Mouse (Mus musculus) embryonic facial prominence, embryonic 14.5 days (tissue): ENCODE results near the gene Mmp23. TPM values are rescaled to one million over a fixed set of nuclear protein-coding genes. Genes with fewer than 3 reads are reported as not detected.

Experiments used
- ATAC-seq: fragments of 200-750 bp; cut with Nextera tagmentation; 2 replicates; pipeline ENCODE4 v1.8.0; 2017; ENCODE audit warnings: low read depth, moderate number of reproducible peaks, moderate TSS enrichment
- DNase-seq: peaks from one replicate; pipeline ENCODE4 v3.0.0-alpha.2; 2015; ENCODE audit warnings: low spot score
- H3K27ac ChIP-seq: fragments of 300-500 bp; sonication (generic); replicated peaks from 2 replicates; pipeline ENCODE4 v1.5.1; 2014; ENCODE audit warnings: low read depth, mild to moderate bottlenecking, low read length, moderate library complexity
- H3K27me3 ChIP-seq: fragments of 300-500 bp; sonication (generic); replicated peaks from 2 replicates; pipeline ENCODE4 v1.6.1; 2014; ENCODE audit warnings: low read length; ENCODE audit not compliant: control insufficient read depth, insufficient read depth
- H3K36me3 ChIP-seq: fragments of 300-500 bp; sonication (generic); 2 replicates; pipeline ENCODE4 v1.6.1; 2014; ENCODE audit warnings: low read length, mixed read lengths; ENCODE audit not compliant: control insufficient read depth, insufficient read depth
- H3K4me1 ChIP-seq: fragments of 300-500 bp; sonication (generic); 2 replicates; pipeline ENCODE4 v1.6.1; 2014; ENCODE audit warnings: antibody characterized with exemption, low read length; ENCODE audit not compliant: control insufficient read depth, insufficient read depth
- H3K4me2 ChIP-seq: fragments of 300-500 bp; sonication (generic); 2 replicates; pipeline ENCODE4 v1.6.1; 2014; ENCODE audit warnings: low read depth, mild to moderate bottlenecking, low read length, moderate library complexity, mixed read lengths
- H3K4me3 ChIP-seq: fragments of 300-500 bp; sonication (generic); 2 replicates; pipeline ENCODE4 v1.5.1; 2014; ENCODE audit warnings: low read depth, mild to moderate bottlenecking, low read length
- H3K9ac ChIP-seq: fragments of 300-500 bp; sonication (generic); 2 replicates; pipeline ENCODE4 v1.6.1; 2014; ENCODE audit warnings: low read depth, mild to moderate bottlenecking, low read length, moderate library complexity, mixed read lengths
- H3K9me3 ChIP-seq: fragments of 300-500 bp; sonication (generic); 2 replicates; pipeline ENCODE4 v1.6.1; 2016; ENCODE audit warnings: low read length; ENCODE audit not compliant: control insufficient read depth
- WGBS: fragments of 180-500 bp; shearing (Covaris S2); extraction: QIAGEN DNeasy Blood & Tissue Kit; methylation state at CpG from one replicate; pipeline ENCODE4 v1.1.7; 2014; 5-methylcytosine and 5-hydroxymethylcytosine counted together
- polyA plus RNA-seq: library from polyadenylated mRNA; unstranded; fragments of >200 nt; fragmentation: Nextera tagmentation; extraction: Ambion mirVana; gene quantifications from 2 replicates; pipeline ENCODE4 v1.2.1, GENCODE M21; 2014

Mmp23 gene
- polyA plus RNA-seq, 1 experiment from 2014 or later: 29.4 TPM

DNA sequence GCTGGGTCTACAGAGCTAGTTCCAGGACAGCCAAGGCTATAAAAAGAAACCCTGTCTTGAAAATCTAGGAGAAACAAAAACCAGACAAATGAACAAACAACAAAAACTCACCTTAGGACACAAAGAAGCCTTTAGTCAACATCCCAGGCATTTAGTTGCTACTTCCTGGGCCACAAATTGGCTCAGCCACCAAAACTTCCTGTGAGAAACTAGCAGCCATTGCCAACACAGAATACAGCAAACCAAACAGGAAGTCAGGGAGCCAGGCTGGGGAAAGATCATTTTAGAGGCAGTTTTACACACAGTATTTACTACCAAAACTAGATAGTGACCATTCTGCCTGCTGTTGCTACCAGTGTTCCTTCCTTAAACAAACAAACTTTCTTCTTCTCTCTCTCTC lies 13.7 kb upstream of the Mmp23 start:
- DNase-seq (no peak), ATAC-seq (no peak)
- no peaks in the 10 kb centered on the region for H3K27me3 ChIP-seq
- H3K9ac ChIP-seq: 0 out of 2 replicates have a peak overlapping the region, but pooled peaks have one; percentile 25
- peaks cover 3% of the 10 kb centered on the region; the same call in 1 of the 2 replicates for H3K36me3 ChIP-seq
- no peak overlapping the region for H3K4me3 ChIP-seq
- H3K27ac ChIP-seq: no peak overlapping the region
- no peak overlapping the region for H3K4me2 ChIP-seq
- H3K4me1 ChIP-seq: 0 out of 2 replicates have a peak, but pooled peaks cover 5% of the 10 kb centered on the region
- no peaks in the 10 kb centered on the region for H3K9me3 ChIP-seq

DNA sequence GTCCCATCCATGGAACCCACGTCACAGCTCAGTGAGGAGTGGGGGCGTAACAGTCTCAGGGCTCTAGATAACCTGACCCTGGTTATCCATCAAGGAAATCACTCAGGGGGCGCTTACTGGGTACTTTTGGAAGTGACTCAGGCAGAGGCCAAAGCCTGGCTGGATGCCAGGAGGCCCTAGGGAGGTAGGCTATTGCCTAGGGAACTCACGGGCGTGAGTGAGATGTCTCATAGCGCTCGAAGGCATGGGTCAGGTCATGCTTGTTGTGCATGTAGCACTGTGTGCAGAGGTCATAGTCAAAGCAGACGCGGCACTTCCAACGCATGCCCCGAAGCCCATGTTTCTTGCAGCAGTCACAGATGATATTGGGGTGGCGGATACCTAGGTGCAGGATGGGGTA lies 7.5 kb upstream of the Mmp23 start:
- no peaks in the 10 kb centered on the region for H3K9me3 ChIP-seq
- WGBS: 89% methylated on average over 12 of the region's 12 CpGs
- H3K4me1 ChIP-seq: no peaks in the 10 kb centered on the region
- peaks cover 38% of the 10 kb centered on the region; the same call in 1 of the 2 replicates for H3K36me3 ChIP-seq
- H3K4me2 ChIP-seq: no peak overlapping the region
- H3K27ac ChIP-seq: no peak overlapping the region
- H3K4me3 ChIP-seq: no peak overlapping the region
- no peak overlapping the region for H3K9ac ChIP-seq
- ATAC-seq: no peak
- H3K27me3 ChIP-seq: peaks cover under 1% of the 10 kb centered on the region; the same call in 1 of the 2 replicates
- no peak for DNase-seq

DNA sequence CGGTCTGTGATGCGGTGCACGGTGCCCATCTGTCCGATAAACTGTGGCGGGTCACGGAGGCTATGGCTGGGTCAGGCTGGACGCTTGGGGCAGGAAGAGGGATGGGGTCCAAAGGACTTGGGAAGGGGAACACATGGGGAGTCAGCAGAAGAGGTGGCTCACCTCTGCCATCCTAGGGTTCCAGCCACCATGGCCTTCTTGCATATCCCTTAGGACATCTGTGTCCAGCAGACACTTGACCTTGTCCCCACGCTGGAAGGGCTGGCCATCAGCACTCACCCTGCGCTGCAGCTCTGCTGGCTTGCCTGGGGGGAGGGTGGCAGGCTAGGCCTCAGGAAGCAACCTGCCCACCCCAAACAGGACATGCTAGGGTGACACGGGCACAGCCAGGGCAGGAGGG lies 5.8 kb upstream of the Mmp23 start:
- Histone ChIP-seq H3K27ac (no peak overlapping the region), H3K4me2 (no peak overlapping the region), H3K4me1 (peaks cover 11% of the 10 kb centered on the region), H3K27me3 (peaks cover 15% of the 10 kb centered on the region), H3K4me3 (no peak overlapping the region), H3K36me3 (peaks cover 38% of the 10 kb centered on the region; the same call in 1 of the 2 replicates), H3K9ac (no peak overlapping the region), H3K9me3 (no peaks in the 10 kb centered on the region)
- ATAC-seq (no peak), DNase-seq (no peak)
- WGBS: 96% methylated on average over 9 of the region's 10 CpGs

DNA sequence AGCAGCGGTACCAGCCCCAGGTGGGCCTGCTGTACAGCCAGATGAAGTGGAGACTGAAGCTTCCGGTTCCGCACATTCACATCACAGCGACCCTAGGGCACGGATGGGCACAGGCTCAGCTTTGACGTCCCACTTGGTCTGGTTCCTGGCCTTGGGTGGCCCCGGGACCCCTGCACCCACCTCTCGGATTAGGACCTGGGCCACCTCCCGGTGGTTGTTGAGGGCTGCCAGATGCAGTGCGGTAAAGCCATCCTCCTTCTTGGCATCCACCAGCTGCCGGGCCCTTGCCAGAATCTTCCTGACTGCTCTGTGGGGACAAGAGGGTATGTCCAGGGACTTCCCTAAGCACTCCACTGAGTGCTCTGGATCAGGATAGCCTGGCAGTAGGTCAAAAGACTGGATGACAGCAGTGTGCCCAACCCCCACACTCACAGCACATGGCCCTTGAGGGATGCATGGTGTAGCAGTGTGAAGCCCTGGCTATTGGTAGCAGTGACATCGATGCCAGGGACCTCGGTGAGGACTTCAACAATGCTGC lies 3.1 kb upstream of the Mmp23 start:
- no peak overlapping the region for H3K4me3 ChIP-seq
- H3K9me3 ChIP-seq: no peaks in the 10 kb centered on the region
- WGBS: 90% methylated on average over 13 of the region's 13 CpGs
- H3K4me1 ChIP-seq: peaks cover 20% of the 10 kb centered on the region
- DNase-seq (no peak), ATAC-seq (no peak)
- no peak overlapping the region for H3K9ac ChIP-seq
- peaks cover 33% of the 10 kb centered on the region for H3K27me3 ChIP-seq
- H3K27ac ChIP-seq: no peak overlapping the region
- H3K4me2 ChIP-seq: no peak overlapping the region
- peaks cover 43% of the 10 kb centered on the region for H3K36me3 ChIP-seq

DNA sequence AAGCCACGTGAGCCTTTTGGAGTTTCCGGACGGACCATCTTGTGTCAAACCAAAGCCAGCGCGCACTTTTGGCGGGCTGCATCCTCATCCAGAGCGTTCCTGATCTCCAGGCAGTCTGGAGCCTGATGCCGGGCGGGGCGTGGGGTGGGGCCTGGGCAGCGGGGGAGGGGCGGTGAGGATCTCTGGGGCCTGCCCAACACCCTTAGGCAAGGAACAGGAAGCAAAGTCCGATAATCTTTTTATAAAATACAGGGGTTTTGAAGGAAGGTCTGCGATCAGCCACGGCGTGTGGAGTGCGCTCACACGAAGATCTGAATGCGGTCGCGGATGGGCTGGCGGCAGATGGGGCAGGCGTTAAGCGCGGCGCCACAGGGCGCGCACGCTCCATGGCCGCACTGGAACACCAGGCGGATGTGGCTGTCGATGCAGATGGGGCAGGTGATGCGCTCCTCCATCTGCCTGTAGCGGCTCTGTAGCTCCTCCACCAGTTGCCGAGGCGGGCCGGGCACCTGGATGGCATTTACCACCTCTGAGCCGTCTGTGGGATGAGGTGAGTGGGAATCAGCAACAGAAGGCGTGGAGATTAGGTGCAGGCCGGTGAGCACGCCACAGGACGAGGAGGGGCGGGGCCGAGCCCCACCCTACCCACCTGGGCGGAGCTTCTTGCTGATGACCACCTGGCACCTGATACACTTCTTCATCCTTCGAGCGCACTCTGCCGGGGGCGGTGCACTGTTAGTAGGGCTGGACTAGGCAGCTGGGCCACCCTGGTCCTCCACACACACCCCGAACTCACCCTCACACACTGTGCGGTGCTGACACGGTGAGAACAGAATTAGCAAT lies 1.5 kb upstream of the Mmp23 start:
- Histone ChIP-seq H3K27me3 (peaks cover 33% of the 10 kb centered on the region), H3K36me3 (peaks cover 54% of the 10 kb centered on the region), H3K4me2 (peak overlapping the region; percentile 70), H3K9ac (peak overlapping the region; percentile 47), H3K4me3 (peak overlapping the region; percentile 44), H3K9me3 (no peaks in the 10 kb centered on the region), H3K4me1 (peaks cover 20% of the 10 kb centered on the region), H3K27ac (no peak overlapping the region)
- WGBS: under 1% methylated on average over 38 of the region's 52 CpGs
- peak; percentile 71 for DNase-seq
- ATAC-seq: peak; percentile 41

DNA sequence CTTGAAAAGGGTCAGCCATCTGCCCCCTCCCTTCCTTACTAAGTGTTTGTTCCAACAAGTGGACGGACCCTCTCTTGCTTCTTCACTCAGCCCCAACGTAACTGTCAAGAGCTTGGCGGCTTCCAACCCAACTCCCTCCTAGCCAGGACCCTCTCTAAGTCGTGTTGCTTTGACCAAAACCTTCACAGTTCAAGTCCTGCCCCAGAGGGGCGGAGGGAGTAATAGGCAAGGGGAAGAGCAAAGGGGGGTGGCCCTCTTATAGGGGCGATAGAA lies 935 bp upstream of the Mmp23 start:
- no peak overlapping the region for H3K27ac ChIP-seq
- ATAC-seq (no peak), DNase-seq (no peak)
- peak overlapping the region; percentile 47 for H3K9ac ChIP-seq
- no peaks in the 10 kb centered on the region for H3K9me3 ChIP-seq
- peak overlapping the region; percentile 70 for H3K4me2 ChIP-seq
- 2% methylated on average over 6 of the region's 6 CpGs for WGBS
- peak overlapping the region; percentile 44 for H3K4me3 ChIP-seq
- H3K27me3 ChIP-seq: peaks cover 33% of the 10 kb centered on the region
- peaks cover 56% of the 10 kb centered on the region for H3K36me3 ChIP-seq
- H3K4me1 ChIP-seq: peaks cover 20% of the 10 kb centered on the region

DNA sequence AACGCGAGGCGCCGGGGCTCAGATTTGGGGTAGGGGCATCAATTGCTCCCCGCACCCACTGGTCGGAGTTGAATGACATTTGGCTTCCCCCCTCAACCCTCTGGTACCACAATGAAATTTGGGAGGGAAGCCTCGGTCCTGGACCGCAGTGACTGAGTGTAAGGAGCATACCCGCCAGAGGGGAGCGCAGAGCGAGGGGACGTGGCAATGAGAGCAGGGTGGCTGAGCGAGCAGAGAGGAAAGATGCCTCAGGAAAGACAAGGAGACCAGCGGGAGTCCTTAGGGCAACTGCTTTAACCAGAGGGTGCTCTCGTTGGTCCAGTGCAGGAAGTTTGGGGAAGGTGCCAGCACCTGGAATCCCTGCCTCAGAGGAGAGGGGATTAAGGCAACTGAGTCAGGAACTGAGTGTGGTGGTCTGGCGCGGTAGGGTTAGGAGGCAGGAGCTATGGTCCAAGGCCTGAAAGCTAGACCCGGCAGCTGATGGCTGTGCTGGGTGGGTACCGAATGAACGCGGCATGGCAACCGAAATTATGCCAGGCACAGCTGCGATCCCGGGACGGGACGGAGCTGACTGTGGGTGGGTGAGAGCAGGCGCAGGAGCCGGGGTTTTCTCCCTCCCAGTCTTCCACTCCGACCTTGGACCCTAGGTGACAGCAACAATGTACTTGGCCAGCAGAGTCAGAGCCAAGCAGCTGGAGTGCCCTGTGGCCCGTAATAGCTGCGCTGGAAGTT lies 433 bp upstream of the Mmp23 start:
- peak; percentile 55 for ATAC-seq
- Histone ChIP-seq H3K36me3 (peaks cover 56% of the 10 kb centered on the region), H3K4me3 (peak overlapping the region; percentile 44), H3K9ac (peak overlapping the region; percentile 58), H3K4me2 (peak overlapping the region; percentile 70), H3K4me1 (peaks cover 20% of the 10 kb centered on the region), H3K9me3 (no peaks in the 10 kb centered on the region), H3K27me3 (peaks cover 33% of the 10 kb centered on the region), H3K27ac (no peak overlapping the region)
- DNase-seq: peak; percentile 59
- WGBS: under 1% methylated on average over 31 of the region's 31 CpGs

DNA sequence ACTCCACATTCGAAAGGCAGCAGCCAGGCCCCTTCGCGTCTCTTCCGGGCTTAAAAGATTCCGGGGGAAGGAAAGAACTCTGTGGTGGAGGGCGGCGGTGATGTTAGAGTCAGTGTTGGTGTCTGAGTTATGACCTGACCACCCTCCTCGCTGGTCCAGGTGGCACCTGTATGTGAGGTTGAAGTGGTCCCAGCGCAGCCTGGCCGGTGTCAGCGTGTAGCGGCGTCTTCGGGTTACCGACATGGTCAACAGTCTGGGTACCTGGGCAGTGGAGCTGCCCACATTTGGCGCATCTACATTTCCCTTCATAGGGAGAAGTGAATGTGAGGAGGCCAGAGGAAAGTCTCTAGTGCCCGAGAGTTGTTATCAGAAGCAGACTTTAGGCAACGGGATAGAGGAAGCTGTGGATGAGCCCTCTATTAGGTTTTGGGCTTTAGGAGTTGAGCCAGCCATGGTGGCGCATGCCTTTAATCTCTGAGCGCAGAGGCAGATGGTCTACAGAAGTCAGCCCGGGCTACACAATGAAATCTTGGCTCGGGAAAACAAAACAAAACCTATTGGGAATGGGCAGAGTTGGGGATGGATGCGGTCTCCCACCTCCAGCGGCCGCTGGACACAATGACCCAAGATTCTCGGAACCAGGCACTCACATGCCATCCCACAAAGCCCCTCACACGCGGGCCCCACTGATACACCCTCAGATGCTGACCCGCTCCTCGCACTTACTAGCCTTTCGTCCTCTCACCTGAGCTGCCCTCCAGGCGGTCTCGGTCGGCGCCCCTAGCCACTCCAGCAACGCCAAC lies 700 bp downstream of the Mmp23 start:
- H3K4me2 ChIP-seq: peak overlapping the region; percentile 70
- H3K4me1 ChIP-seq: peaks cover 20% of the 10 kb centered on the region
- DNase-seq (no peak), ATAC-seq (no peak)
- H3K9ac ChIP-seq: peak overlapping the region; percentile 58
- 27% methylated on average over 30 of the region's 36 CpGs for WGBS
- H3K36me3 ChIP-seq: peaks cover 56% of the 10 kb centered on the region
- peaks cover 33% of the 10 kb centered on the region for H3K27me3 ChIP-seq
- H3K9me3 ChIP-seq: no peaks in the 10 kb centered on the region
- no peak overlapping the region for H3K27ac ChIP-seq
- H3K4me3 ChIP-seq: peak overlapping the region; percentile 44
